Mouse (Mus musculus) midbrain, embryonic 15.5 days (tissue): Measurements from ENCODE around the gene Gm7168. TPM values are rescaled to one million over a fixed set of nuclear protein-coding genes. Genes with fewer than 3 reads are reported as not detected.
"Not testable (repeated sequence)": the region's sequence is repeated elsewhere in the genome, so short reads cannot be mapped to it uniquely, and the experiment has no call there.

Experiments
- ATAC-seq: fragments of 200-750 bp; cut with Nextera tagmentation; replicated peaks from 2 replicates; pipeline ENCODE4 v1.8.0; 2017; ENCODE audit warnings: moderate TSS enrichment
- H3K27ac ChIP-seq: fragments of 300-500 bp; sonication (generic); 2 replicates; pipeline ENCODE4 v1.5.1; 2015; ENCODE audit warnings: mild to moderate bottlenecking, inconsistent platforms
- H3K27me3 ChIP-seq: fragments of 300-500 bp; sonication (generic); replicated peaks from 2 replicates; pipeline ENCODE4 v1.6.1; 2015; ENCODE audit warnings: inconsistent platforms
- H3K36me3 ChIP-seq: fragments of 300-500 bp; sonication (generic); replicated peaks from 2 replicates; pipeline ENCODE4 v1.6.1; 2015; ENCODE audit warnings: inconsistent platforms
- H3K4me1 ChIP-seq: fragments of 300-500 bp; sonication (generic); 2 replicates; pipeline ENCODE4 v1.6.1; 2015; ENCODE audit warnings: inconsistent platforms
- H3K4me2 ChIP-seq: fragments of 300-500 bp; sonication (generic); 2 replicates; pipeline ENCODE4 v1.6.1; 2015; ENCODE audit warnings: inconsistent platforms, mild to moderate bottlenecking, moderate library complexity
- H3K4me3 ChIP-seq: fragments of 300-500 bp; sonication (generic); 2 replicates; pipeline ENCODE4 v1.5.1; 2015; ENCODE audit warnings: mild to moderate bottlenecking, inconsistent platforms
- H3K9ac ChIP-seq: fragments of 300-500 bp; sonication (generic); 2 replicates; pipeline ENCODE4 v1.6.1; 2015; ENCODE audit warnings: mild to moderate bottlenecking, inconsistent platforms
- H3K9me3 ChIP-seq: fragments of 300-500 bp; sonication (generic); 2 replicates; pipeline ENCODE4 v1.6.1; 2016; ENCODE audit warnings: inconsistent platforms
- WGBS: fragments of 180-500 bp; shearing (Covaris S2); methylation state at CpG from one replicate; pipeline ENCODE4 v1.1.7; 2015; ENCODE audit warnings: mixed read lengths; 5-methylcytosine and 5-hydroxymethylcytosine counted together
- polyA plus RNA-seq: library from polyadenylated mRNA; unstranded; fragments of >200 nt; fragmentation: Nextera tagmentation; extraction: Ambion mirVana; gene quantifications from 2 replicates; pipeline ENCODE4 v1.2.1, GENCODE M21; 2015

Gm7168 gene
- polyA plus RNA-seq, 1 experiment from 2014 or later, result not detected

- H3K27me3 ChIP-seq, ATAC-seq, H3K4me2 ChIP-seq, H3K9ac ChIP-seq, H3K27ac ChIP-seq, H3K4me1 ChIP-seq, H3K4me3 ChIP-seq, H3K9me3 ChIP-seq, H3K36me3 ChIP-seq: not testable (repeated sequence)
- WGBS, result 97% methylated on average over 2 of the region's 2 CpGs
Measured at GRCm38 (mm10) chr17:13935364-13935763, 12.8 kb upstream of the Gm7168 start.

DNA sequence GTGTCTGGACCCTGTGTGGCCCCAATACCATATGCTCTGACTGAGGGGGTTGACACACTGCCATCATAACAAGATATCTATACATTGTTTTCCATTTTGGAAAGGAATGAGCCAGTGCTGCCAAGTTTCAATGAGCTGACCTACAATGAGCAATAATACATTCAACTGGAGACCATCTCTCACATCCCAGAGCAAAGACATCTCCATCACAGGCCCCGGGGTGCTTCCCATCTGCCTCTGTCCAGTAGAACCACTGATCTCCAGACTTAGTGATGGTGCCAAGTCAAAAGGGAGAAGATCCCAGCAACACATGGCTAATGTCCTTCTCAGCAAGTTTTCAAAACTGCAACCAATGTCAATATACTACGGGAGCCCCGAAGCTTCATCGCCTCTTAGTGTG, 10.4 kb upstream of the Gm7168 start:
- Histone ChIP-seq H3K36me3 (no peaks in the 10 kb centered on the region), H3K4me3 (no peak overlapping the region), H3K27ac (no peak overlapping the region), H3K9me3 (no peaks in the 10 kb centered on the region), H3K4me2 (no peak overlapping the region), H3K27me3 (no peaks in the 10 kb centered on the region), H3K4me1 (no peaks in the 10 kb centered on the region), H3K9ac (no peak overlapping the region)
- ATAC-seq, result no peak
- WGBS, result 98% methylated on average over 4 of the region's 4 CpGs

GRCm38 (mm10) chr17:13938652-13939051, 9.5 kb upstream of the Gm7168 start:
- H3K27me3 ChIP-seq, result no peaks in the 10 kb centered on the region
- no peak overlapping the region for H3K9ac ChIP-seq
- H3K27ac ChIP-seq, result no peak overlapping the region
- no peak overlapping the region for H3K4me2 ChIP-seq
- no peaks in the 10 kb centered on the region for H3K36me3 ChIP-seq
- no peak overlapping the region for H3K4me3 ChIP-seq
- 89% methylated on average over 3 of the region's 3 CpGs for WGBS
- no peaks in the 10 kb centered on the region for H3K9me3 ChIP-seq
- no peaks in the 10 kb centered on the region for H3K4me1 ChIP-seq
- ATAC-seq, result no peak

- H3K36me3 ChIP-seq, H3K4me3 ChIP-seq, H3K27me3 ChIP-seq, H3K9me3 ChIP-seq, H3K9ac ChIP-seq, H3K4me2 ChIP-seq, H3K4me1 ChIP-seq, ATAC-seq, H3K27ac ChIP-seq: not testable (repeated sequence)
- WGBS, result 88% methylated on average over 2 of the region's 2 CpGs
Measured at GRCm38 (mm10) chr17:13939231-13939630, 8.9 kb upstream of the Gm7168 start.

GRCm38 (mm10) chr17:13940487-13940886, 7.7 kb upstream of the Gm7168 start:
- Histone ChIP-seq H3K4me2 (no peak overlapping the region), H3K27ac (no peak overlapping the region), H3K4me3 (no peak overlapping the region), H3K9ac (no peak overlapping the region), H3K36me3 (no peaks in the 10 kb centered on the region), H3K27me3 (no peaks in the 10 kb centered on the region), H3K9me3 (no peaks in the 10 kb centered on the region), H3K4me1 (no peaks in the 10 kb centered on the region)
- ATAC-seq, result no peak
- WGBS, result 83% methylated on average over 1 of the region's 1 CpGs

DNA sequence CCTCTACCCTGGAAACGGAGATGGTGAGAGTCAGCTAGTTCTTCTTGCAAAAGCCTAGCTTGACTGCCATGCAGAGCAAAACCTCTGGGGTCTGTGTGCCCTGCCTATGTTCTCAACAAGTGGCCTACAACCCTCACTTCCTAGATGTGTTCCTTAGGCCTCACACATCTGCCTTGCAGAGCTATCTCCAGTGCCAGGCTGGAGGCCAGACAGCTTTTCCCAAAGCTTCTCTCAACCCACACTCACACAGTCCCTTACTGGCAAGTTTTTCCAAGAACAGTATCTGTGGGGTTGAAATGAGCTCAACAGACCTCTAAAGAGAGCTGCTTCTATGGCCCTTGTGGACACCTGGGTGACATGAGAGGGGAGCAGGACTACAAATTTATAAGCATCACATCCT, 3.4 kb downstream of the Gm7168 start:
- not testable (repeated sequence) for ATAC-seq, H3K36me3 ChIP-seq, H3K9ac ChIP-seq, H3K27me3 ChIP-seq, H3K4me1 ChIP-seq, H3K9me3 ChIP-seq, H3K27ac ChIP-seq, H3K4me2 ChIP-seq, H3K4me3 ChIP-seq
- 82% methylated on average over 1 of the region's 1 CpGs for WGBS

GRCm38 (mm10) chr17:13958129-13958528, 10.0 kb downstream of the Gm7168 start:
- not testable (repeated sequence) for H3K4me3 ChIP-seq, ATAC-seq, H3K9ac ChIP-seq, H3K4me2 ChIP-seq, H3K27ac ChIP-seq, H3K9me3 ChIP-seq, H3K4me1 ChIP-seq, H3K36me3 ChIP-seq, H3K27me3 ChIP-seq
- WGBS, result 67% methylated on average over 1 of the region's 2 CpGs

- not testable (repeated sequence) for H3K36me3 ChIP-seq, H3K4me1 ChIP-seq, H3K27ac ChIP-seq, H3K9me3 ChIP-seq, H3K4me3 ChIP-seq, H3K27me3 ChIP-seq, ATAC-seq, H3K4me2 ChIP-seq, H3K9ac ChIP-seq
- WGBS, result 91% methylated on average over 3 of the region's 3 CpGs
Measured at GRCm38 (mm10) chr17:13962245-13962644, 14.1 kb downstream of the Gm7168 start.

- not testable (repeated sequence) for H3K9ac ChIP-seq, H3K9me3 ChIP-seq, H3K4me1 ChIP-seq, ATAC-seq, H3K27ac ChIP-seq, H3K27me3 ChIP-seq, H3K36me3 ChIP-seq, H3K4me3 ChIP-seq, H3K4me2 ChIP-seq
- WGBS, result 20% methylated on average over 1 of the region's 2 CpGs
Measured at GRCm38 (mm10) chr17:13965048-13965447, 16.9 kb downstream of the Gm7168 start.

DNA sequence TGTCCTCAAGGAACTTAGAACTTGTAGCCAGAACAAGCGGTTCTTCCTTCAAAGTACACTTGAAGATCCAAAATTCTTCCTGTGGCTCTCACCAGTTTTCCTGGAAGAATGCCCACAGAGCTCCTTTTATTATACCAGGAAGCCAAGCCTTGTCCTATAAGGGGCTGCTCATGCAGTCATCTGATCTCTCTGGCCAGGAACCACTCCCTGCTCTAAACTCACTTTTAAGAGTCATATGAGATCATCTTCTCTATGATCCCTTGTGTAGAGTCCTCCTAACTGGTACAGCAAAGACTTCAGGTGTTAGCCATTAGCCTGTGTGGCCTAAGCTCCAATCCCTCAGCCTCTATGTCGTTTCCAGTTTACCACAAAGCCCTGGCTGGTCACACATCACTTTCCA, 21.7 kb downstream of the Gm7168 start:
- H3K27me3 ChIP-seq, H3K9ac ChIP-seq, H3K9me3 ChIP-seq, H3K4me2 ChIP-seq, H3K4me1 ChIP-seq, H3K27ac ChIP-seq, H3K4me3 ChIP-seq, H3K36me3 ChIP-seq, ATAC-seq: not testable (repeated sequence)
- 85% methylated on average over 1 of the region's 2 CpGs for WGBS

DNA sequence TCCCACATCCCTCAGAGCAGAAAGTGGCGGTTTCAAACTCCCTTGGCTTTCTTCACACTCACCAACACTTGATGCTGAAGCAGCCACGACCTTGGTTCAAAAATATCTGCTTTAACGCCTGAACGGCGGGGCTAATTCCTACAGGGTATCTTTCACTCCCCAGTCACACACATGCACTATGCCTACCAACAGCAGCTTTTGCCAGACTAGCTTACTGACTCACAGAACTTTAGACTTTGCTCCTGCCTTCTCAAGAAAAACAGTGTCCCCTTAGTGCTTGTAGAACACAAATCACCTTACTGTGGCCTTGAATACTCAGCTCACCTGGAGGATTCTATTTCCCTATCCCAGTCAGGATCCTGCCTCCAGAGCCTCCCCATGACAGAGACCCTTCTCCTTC, 22.6 kb downstream of the Gm7168 start:
- not testable (repeated sequence) for H3K4me1 ChIP-seq, H3K9me3 ChIP-seq, ATAC-seq, H3K4me3 ChIP-seq, H3K27ac ChIP-seq, H3K27me3 ChIP-seq, H3K36me3 ChIP-seq, H3K4me2 ChIP-seq, H3K9ac ChIP-seq
- 93% methylated on average over 5 of the region's 5 CpGs for WGBS

- H3K36me3 ChIP-seq, result no peaks in the 10 kb centered on the region
- H3K27me3 ChIP-seq, result no peaks in the 10 kb centered on the region
- WGBS, result 90% methylated on average over 1 of the region's 1 CpGs
- no peak overlapping the region for H3K4me3 ChIP-seq
- ATAC-seq, result no peak
- H3K9ac ChIP-seq, result no peak overlapping the region
- H3K4me1 ChIP-seq, result no peaks in the 10 kb centered on the region
- no peak overlapping the region for H3K27ac ChIP-seq
- no peaks in the 10 kb centered on the region for H3K9me3 ChIP-seq
- no peak overlapping the region for H3K4me2 ChIP-seq
Measured at GRCm38 (mm10) chr17:13987690-13988089, 39.5 kb downstream of the Gm7168 start.

DNA sequence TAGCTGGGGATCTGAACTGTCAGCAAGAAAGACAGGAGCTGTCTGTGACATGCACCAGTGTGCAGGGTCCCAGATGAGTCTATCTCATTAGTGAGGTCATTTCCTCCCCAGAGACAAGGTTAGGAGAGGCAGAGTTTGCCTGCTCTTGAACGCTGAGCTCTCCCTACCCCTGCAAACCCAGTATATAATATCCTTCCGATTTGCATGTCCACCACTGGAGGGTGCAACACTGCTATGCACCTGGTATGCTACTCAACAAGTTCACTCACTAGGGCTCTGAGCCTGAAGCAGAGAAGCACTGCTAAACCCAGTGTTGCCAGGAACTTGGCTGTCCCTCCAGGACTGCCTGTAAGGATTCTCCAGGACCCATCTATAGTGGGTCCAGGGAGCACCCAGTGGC, 45.3 kb downstream of the Gm7168 start:
- not testable (repeated sequence) for H3K4me3 ChIP-seq, ATAC-seq, H3K27ac ChIP-seq, H3K4me2 ChIP-seq, H3K4me1 ChIP-seq, H3K9me3 ChIP-seq, H3K9ac ChIP-seq, H3K27me3 ChIP-seq, H3K36me3 ChIP-seq
- 71% methylated on average over 2 of the region's 2 CpGs for WGBS
